Mouse (Mus musculus): ENCODE measurements around the gene Traf2.

DNA sequence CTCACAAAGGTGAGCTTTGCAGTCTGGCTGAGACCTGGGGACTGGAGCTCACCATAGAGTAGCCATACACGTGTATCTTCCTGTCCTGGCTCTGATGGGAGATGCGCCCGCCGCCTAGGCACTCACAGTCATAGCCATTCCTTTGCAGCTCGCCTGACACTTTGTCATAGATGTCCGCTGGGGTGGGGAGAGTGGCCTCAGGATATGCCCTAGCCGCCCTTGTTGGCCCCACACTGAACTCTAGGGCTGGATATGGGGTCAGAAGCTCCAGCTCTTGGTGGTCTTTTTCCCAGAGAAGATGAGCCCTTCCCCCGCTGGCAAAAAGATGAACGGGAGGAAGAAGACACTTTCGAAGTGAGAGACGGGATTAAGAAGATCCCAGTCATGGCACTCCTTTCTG lies 27.4 kb upstream of the Traf2 start:
- TF ChIP-seq ZC3H11A (IDR thresholded peaks at IDR 0.05; ENCODE audit: borderline replicate concordance, low read depth, low read length) (no peak), ZNF384 (IDR thresholded peaks at IDR 0.05; ENCODE audit: low read depth, low read length) (no peak)
